In the genomic region with DNA sequence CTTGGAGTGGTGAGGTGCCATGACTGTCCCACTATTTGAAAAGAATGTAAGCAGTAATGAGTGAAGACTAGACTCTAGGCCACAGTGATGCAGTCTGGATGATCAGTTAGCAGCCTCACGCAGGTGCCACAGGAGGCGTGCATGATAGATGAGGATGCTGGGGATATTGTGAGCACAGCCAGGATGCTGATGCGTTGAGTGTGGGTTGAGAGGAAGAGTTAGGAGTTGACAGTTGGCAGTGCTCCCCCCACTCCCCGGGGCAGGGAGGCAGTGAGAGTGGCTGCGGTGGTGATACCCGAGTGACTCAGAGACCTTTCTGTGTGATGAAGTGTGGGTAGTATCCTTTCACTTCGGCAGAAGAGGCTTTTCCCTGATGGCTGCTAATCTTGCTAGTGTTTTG, we compare ENCODE assay signal across 13 mouse cellular contexts.
"Had no signal": no experiment of that assay in that cellular context is flagged by ENCODE, and none has a peak within 500 bp of the region (broad histone marks: within the 10 kb centered on the region; RNA-seq: fewer than 3 reads in every experiment).

No protein-coding gene starts in this region.

- ATAC-seq: intestine, postnatal 0 days; liver, embryonic 12.5 days; midbrain, embryonic 13.5 days; midbrain, embryonic 16.5 days had no signal

- DNase-seq: kidney, adult 2 months; kidney, postnatal 10 days; kidney, postnatal 36 days; left cerebral cortex, postnatal 4 days; lung, adult 18-20 months; lung, postnatal 14 days; lung, postnatal 4 days; thymus, adult 18-20 months; thymus, postnatal 36 days had no signal
